Mouse (Mus musculus) T-helper 2 cell (primary cell): ENCODE results near the gene Polr2j.
"Not testable (repeated sequence)": the region's sequence is repeated elsewhere in the genome, so short reads cannot be mapped to it uniquely, and the experiment has no call there.

Source experiments
- in situ Hi-C: fragments of 300-600 bp; cut with MboI, MseI; formaldehyde crosslinking; loops from one replicate; pipeline ENCODE4 v1.15.1; 2025; ENCODE audit warnings: high pct_unique_total_duplicates

The Polr2j gene

DNA sequence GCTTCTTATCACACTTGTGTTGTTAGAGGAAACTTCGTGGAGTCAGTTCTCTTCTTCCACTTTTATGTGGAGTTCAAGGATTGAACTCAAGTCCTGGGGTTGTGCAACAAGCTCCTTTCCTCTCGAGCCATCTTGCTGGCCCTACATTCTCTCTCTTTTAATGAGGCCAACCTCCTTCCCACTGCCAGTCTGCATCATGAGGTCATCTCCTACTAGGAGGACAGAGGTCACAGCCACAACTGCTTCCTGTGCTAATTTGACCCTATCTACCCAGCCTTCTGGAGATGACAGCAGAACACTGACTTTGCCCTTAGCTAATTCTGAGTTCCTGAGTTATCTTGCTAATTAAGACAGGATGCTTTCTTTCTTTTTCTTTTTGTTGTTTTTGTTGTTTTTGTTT is 7.9 kb upstream of the Polr2j start:
- in situ Hi-C loops = no loop called here

DNA sequence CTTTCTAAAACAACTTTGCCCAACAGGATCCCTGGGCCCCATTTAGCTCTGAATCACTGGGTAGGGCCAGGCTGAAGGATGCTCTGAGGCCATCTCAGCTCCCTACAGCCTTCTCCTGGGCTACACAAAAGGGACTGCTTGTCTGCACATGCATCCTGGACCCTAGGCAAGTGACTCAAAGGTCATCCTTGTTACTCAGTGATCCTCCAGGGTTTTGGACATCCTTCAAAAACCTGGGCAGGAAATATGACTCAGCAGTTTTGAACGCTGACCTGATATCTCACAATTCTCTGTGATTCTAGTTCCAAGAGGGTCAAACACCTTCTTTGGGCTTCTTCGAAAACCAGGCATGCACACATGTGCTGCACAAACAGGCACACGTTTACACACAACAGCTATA is 7.4 kb upstream of the Polr2j start:
- in situ Hi-C loops = no loop called here

DNA sequence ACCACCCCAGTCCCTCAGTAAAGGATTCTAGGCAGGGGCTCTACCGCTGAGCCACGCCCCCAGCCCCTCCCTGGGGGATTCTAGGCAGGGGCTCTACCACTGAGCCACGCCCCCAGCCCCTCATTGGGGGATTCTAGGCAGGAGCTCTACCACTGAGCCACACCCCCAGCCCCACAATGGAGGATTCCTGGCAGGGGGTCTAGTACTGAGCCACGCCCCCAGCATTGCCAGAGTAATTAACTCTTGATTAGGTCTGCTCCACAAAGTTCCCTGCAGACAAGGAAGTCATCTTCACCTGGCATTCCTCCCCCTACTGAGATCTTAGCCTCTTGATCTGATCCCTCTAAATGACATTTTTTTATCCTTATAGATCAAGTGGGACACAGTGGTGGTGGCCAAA is 2.9 kb upstream of the Polr2j start:
- in situ Hi-C loops = not testable (repeated sequence)

DNA sequence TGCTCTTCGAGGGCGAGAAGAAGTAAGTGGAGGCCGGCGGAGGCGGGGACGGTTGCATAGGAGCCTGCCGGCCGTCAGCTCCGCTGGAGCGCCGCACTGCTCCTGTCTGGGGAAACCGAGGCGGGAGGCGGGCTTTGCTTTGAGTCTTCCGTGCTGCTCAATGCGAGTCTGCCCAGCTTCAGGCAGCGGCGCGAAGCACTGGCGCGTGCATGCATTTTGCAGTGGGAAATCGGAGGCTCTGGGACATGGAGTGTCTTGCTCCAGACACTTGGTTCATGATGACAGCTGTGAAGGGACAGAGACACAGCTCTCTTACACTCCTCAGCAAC is 317 bp downstream of the Polr2j start:
- in situ Hi-C loops = no loop called here

DNA sequence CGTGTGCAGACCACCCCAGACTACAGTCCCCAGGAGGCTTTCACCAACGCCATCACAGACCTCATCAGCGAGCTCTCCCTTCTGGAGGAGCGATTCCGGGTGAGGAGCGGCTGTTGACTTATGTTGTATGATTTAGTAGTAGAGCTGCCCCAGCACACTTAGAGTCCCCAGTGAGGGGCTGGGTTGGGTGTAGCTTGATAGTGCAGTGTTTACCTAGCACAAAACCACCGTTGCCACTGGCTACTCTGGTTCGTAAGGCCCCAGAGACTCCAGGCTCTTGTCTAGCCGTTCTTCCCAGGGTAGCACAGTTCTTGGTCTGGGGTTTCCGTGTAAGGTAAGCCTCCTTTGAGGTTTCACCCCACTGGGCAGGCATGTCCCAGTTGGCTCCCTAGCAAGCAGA is 5.7 kb downstream of the Polr2j start:
- in situ Hi-C loops = no loop called here

DNA sequence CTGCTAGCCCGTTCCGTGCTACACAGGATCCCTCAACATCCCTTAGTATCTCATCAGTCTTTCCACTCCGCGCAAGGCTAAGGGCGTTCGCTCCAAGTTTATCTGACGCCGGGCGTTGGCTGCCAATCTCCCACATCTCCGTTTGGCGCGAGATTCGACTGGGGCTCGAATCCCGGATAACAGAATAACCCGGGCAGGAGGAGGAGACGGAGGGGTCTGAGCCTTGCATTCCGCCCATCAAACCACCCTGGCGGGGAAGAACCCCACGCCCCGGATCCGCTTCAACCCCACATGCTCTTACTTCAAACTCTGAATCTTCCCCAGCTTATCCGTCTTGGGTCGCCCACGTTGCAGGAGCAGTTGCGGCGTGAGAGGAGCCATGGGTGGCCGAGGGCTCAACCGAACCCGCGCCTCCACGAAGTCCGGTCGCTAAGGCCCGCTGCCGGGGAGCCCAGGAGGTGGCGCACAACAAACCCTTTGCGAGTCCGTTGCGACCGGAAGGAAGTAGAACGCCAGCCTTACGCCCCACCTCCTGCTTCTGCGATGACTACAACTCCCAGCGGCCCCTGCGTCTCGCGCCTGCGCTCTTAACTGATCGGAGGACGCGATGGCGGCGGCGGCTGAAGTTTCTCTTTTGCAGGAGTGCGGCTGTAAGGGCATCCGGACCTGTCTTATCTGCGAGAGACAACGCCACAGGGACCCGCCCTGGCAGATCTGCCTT is 19.3 kb downstream of the Polr2j start, which contains the start of the genes Lrwd1 and Alkbh4:
Gene Lrwd1 (minus strand): TSS at position 504 of the 721 bp plus-strand sequence.
Gene Alkbh4 (plus strand): TSS at position 576 of the 721 bp plus-strand sequence.
- in situ Hi-C loops = loop anchor here (10.0 kb wide), 1 partner anchor 909 kb away; the partner anchor contains the start of gene Ap1s1

DNA sequence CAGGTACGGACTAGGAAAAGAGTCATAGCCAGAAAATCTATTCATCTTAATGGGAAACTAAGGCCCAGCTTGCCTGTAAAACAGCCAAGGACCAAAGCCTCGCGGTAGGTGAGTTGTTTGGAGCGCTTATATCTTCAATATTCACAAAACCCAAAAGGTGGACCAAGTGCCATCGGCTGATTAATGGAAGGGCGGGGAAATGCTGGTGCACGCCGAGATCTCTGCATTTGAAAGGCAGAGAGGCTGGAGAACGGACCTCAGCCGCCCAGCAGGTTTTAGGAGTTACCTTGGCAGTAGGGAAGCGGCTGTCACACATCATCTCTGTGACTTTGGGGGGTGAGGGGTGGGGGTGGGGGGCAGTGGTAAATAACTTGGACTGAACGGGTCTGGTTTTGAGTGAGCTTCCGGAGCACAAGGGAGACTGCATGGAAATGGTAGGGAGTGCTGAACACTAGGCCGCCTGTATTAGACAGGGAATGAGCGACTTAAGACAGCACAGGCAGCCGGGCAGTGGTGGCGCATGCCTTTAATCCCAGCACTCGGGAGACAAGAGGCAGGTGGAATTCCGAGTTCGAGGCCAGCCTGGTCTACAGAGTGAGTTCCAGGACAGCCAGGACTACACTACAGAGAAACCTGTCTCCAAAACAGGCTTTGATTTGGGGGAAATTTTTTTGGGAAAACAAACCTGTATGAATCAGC is 20.0 kb downstream of the Polr2j start:
- in situ Hi-C loops = loop anchor here (10.0 kb wide), 1 partner anchor 908 kb away; the partner anchor contains the start of gene Ap1s1

DNA sequence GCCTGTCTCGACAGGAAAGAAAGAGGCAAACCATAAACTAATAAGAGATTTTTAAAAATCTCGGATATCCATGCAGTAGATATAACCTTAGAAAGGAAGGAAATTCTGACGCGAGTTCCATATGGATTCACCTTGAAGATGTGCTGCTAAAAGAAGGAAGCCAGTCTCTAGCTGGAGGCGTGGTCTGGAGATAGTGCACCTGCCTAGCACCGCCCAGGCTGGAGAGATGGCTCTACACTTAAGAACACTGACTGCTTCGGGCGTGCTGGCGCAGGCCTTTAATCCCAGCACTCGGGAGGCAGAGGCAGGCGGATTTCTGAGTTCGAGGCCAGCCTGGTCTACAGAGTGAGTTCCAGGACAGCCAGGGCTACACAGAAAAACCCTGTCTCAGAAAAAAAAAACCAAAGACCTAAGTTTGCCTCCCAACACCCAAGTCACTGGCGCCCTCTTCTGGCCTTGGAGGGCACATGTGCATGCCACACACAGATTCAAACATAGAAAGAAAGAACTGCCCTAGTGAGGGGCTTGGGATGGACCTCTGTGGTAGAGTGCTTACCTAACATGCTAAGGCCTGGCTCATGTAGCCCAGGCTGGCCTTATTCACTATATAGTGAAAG is 21.3 kb downstream of the Polr2j start:
- in situ Hi-C loops = loop anchor here (10.0 kb wide), 1 partner anchor 907 kb away; the partner anchor contains the start of gene Ap1s1

DNA sequence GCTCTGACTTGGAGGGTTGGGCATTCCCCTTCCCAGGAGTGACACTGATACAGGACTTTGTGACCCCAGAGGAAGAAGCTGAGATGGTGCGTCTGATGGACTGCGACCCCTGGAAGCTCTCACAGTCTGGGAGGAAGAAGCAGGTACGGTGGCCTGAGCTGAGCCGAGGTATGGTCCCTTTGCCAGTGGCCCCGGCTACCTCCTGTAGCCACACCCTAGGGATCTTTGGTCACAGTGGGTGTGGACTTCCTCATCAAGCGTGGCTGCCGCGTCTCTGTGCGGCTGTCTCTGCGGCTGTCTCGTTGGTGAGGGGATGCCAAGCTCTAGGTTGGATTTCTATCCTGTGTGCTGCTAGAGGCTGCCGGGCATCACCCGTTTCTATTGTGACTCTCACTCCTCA is 23.0 kb downstream of the Polr2j start:
- in situ Hi-C loops = loop anchor here (10.0 kb wide), 1 partner anchor 905 kb away; the partner anchor contains the start of gene Ap1s1

DNA sequence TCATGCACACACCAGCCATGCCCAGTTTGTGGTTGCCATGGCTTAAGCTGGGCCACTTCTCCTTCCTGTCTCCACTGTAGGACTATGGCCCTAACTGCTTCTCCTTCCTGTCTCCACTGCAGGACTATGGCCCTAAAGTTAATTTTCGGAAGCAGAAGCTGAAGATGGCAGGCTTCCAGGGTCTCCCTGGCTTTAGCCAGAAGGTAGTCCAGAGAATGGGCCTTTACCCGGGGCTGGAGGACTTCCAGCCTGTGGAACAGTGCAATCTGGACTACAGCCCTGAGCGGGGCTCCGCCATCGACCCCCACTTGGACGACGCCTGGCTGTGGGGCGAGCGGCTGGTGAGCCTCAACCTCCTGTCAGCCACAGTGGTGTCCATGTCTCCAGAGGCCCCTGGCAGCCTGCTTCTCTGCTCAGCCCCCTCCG is 23.6 kb downstream of the Polr2j start:
- in situ Hi-C loops = no loop called here

DNA sequence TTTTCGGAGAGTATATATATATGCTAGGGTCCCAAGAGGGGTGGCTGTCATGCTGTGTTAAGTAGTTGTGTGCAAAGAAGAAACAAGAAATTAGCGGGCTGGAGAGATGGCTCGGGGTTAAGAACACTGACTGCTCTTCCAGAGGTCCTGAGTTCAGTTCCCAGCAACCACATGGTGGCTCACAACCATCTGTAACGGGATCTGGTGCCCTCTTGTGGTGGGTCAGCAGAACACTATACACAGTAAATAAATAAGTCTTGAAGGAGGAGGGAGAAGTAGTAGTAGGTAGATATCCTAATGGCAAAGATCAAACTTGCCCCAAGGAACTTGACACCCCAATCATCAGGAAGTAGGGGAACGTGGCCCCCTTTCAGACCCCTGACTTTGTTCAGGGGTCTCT is 26.3 kb downstream of the Polr2j start:
- in situ Hi-C loops = no loop called here

DNA sequence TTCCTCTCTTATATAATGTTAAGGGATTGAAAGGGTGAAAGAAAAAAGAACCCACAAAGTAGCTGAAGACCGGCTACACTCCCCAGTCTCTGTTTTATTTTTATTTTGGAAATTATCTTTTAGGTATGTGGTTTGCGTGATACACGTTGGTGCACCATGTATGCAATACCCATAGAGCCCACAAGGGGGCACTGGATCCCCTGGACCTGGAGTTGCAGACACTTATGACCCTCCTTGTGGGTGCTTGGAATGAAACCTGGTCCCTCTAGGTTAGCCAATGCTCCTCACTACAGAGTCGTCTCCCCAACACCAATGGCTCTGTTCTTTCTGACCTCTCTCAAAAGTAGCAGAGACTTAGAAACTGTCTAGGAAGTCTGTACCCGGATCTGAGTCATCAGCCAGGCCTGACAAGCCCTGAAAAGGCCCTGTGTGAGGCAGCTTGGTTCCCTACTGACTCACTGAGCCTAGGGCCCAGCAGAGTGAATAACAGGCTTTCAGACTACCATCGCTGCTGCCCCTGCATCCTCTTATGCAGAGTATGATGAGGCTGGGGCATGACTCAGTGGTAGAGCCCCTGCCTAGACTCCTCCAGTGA is 26.8 kb downstream of the Polr2j start:
- in situ Hi-C loops = no loop called here

DNA sequence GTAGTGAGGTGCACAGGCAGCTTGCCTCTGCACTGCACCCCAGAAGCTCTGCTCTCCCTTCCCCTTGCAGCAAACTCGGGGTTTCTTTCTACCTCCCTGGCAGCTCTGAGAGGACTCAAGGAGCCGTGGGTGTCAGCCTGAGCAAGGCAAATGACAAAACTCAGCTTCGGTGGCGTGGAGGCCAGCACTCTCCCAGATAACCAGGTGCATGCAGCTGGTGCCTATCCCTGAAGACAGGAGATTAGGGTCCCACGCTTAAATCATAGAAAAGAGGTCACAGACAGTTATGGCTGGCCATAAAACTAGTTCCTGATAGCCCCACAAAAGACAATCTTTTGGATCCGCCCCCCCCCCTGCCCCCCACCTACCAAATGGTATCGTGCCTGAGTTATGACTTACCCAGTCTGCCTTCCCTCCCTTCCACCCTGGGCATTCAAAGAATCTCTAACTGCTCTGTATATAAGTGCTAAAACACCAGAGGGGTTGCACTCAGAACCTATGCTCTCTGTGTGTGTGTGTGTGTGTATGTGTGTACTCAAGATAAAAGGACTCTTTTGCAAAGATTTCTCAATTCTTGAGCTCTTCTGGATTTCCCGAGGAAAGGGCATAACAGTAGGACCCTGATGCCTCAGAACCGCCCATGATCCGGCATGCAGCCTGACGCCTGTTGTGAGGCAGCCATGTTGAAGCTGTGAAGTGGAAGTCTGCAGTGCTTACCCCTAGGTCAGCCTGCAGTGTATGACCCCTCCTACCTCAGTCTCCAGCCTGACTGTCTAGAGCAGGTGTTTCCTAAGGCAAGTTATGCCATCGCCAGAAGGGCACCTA is 28.4 kb downstream of the Polr2j start:
- in situ Hi-C loops = no loop called here

DNA sequence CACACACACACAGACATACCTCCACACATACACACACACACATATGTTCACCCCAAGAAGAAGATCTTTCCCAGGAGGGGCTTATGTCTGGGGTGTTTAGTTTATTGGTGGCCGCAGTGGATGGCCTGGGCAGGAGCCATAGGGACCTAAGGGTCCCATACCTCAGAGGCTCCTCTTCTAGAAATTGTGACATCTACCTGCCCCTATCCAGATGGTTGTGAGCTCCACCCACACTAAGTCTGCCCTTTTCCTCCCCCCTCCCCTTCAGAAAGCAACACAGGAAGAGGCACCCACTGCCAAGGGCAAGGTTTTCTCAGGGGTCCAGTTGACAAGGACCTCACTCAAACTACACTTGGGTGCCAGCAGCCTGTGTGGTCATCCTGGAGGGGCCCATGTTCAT is 30.5 kb downstream of the Polr2j start:
- in situ Hi-C loops = no loop called here

DNA sequence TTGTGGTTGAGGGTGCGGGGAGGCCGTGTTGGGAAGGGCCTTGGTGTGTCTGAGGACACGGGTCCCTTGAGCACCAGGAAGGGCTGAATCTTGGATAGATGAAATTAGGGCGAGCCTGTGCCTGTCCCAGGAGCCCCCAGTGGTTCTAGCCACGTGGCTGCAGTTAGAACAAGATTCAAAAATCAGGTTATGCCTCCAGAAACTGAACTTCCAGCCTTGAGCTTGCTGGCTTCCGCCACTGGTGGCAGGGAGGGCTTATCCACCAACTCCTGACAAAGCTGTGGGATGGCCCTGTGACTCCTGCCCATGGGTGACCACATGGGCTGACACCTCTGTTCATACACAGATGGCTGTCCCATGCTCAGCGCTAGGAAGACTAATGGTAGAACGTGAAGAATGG is 31.3 kb downstream of the Polr2j start:
- in situ Hi-C loops = no loop called here

DNA sequence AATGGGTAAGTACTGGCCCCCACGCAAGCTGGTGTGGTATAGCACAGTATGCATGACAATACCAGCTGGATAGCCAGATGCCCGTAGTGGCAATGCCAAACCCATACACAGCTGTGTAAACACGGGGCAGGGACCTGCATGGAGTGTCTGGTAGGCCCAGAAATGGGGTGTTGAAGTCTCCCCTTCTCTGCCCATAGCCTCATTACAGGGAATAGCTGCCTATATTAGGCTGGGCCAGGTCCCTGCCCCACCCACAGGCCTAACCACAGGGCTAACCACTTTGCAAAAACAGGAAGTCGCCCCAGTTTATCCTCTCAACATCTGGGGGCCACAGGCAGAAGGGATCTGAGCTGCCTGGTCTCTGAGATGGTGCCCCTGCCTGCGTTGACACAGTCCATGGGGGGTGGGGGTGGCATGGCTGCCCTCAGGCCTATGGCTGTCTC is 32.7 kb downstream of the Polr2j start:
- in situ Hi-C loops = not testable (repeated sequence)

DNA sequence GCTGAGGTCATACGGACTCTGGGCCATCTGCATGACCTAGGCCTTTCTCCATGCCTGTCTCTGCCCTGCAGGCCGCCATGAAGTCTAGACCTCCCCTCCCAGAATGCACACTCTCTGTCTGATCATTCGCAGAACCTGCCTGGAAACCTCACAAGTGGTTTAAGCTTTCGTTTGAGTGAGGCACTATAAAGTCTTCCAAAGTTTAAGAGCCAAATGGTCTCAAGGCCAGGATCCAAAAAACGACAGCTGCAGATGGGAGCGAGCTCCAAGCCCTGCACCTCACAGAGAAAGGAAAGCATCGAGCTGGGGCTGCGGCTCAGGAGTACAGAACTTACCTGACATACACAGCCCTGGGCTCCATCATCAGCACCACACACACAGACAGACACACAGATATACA is 35.9 kb downstream of the Polr2j start:
- in situ Hi-C loops = no loop called here

DNA sequence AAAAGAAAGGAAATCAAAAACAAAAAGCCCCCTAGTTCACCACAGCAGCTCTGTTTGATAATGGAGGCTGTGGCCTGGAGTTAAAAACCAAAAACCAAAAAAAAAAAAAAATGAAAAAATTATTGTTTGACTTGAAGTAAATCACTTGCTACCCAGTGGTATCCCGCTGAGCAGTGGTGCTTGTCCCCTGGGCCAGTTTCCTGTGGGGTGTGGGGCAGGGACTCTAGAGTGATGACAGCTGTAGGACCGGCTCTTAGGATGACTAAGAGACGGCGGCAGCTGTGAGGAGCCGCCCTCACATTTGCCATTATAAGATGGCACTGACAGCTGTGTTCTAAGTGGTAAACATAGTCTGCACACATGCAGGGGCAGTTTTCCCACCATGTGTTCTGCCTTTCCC is 39.0 kb downstream of the Polr2j start:
- in situ Hi-C loops = no loop called here

DNA sequence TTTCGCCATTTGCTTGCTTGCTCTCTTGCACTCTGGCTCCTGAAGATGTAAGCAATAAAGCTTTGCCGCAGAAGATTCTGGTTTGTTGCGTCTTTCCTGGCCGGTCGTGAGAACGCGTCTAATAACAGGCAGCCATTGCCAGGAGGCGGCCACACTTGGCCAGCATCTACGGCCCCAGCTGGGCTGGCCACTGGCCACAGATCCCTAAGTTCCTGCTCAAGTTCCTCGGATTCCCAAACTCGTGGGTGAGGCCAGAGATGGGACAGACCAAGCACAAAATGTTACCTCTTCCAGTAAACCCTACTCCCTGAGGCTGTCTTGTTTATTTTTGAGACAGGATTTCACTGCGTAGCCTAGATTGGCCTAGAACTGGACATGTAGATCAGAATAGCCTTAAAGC is 43.7 kb downstream of the Polr2j start:
- in situ Hi-C loops = loop anchor here (10.0 kb wide), 1 partner anchor 1045 kb away; no protein-coding TSS in a partner anchor

DNA sequence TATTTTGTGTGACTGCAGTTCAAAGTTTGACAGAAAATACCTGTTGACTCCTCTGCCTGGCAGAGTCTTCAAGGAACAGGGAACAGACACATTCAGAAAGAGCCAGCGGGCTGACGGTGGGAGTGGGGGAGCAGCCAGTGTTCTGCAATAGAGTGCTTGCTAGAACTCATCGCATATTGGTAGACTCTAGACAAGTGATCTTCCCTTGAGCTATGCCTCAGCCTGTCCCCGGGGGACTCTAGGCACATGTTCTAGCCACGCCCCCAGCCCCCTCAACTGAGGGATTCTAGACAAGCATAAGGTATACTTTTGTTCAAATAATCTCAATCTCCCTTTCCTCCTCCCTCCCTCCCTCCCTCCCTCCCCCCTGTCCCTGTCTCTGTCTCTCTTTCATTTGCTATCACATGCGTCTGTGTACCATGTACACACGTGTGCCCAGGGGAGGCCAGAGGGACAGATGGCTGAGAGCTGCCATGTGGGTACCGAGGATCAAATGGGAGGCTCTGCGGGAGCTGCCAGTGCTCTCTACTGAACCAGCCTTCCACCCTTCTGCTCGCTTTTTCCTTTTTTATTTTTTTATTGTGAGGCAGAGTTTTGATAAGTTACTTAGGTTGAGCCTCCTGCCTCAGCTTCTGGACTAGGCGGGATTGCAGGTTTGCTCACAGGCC is 47.5 kb downstream of the Polr2j start:
- in situ Hi-C loops = loop anchor here (10.0 kb wide), 1 partner anchor 1041 kb away; no protein-coding TSS in a partner anchor
